Mouse (Mus musculus) thymus, postnatal 25 days (tissue): ENCODE data around the gene Gsdma2.
"Not testable (repeated sequence)": the region's sequence is repeated elsewhere in the genome, so short reads cannot be mapped to it uniquely, and the experiment has no call there.

Experiments
- DNase-seq: peaks from one replicate; pipeline ENCODE4 v3.0.0; 2022

Gene Gsdma2

DNA sequence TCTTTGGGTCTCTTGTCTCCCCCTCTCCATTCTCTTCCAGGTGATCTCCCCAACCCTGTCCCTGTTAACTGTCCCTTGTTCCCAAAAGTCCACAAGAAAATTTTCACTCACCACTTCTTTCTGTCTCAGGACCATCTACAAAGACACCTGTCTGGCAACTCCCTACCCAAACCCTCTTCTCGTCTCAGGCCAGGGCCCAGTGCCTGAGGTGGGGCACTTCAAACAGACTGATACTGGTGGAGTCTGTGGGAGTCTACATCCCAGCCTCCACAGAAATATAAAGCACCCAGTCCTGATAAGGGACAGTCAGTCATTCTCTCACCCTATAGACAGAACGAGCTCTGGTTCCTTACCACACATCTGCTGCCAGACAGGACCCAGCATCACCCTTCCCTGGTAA lies at the start of gene Gsdma2:
Gene Gsdma2 (plus strand): TSS at position 301 of the 400 bp plus-strand sequence.
- DNase-seq: no peak

DNA sequence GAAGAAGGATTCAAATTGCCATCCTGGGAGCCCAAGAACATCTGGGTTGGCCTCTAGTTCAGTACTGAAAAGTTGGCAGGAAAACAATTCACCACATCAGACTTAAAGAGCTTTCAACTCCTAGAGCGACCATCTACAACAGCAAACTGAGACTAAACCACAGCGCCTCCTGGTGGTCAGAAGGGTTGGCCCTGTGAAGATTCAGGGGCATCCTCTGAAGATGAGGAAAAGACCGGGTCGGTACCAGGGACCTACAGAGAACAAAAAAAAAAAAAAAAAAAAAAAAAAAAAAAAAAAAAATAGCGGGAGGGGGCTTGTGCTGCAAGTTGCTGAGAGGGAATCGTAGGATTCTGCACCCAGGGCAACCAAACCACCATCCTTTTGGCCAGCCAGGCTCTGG lies 49.2 kb upstream of the Gsdma2 start:
- peak; percentile 81 for DNase-seq

DNA sequence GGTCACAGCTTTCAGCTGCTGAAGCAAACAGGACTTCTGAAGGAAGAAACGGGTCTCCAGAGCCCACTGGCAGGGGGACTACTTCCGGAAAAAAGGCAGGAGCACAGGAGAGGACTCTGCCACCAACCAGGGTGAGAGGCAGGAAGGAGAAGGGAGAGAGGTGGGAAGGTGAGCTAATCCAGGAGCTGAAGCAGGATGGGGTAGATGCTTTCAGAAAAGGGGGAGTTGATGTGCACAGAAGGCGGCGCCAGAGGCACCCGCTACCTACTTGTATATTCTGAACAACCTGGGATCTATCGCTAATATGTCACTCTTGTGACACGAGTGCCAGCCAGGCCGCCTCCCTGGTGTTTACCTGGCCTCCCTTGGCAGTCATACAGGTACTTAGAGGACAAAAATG lies 48.6 kb upstream of the Gsdma2 start, which contains the start of gene Lrrc3c:
Gene Lrrc3c (plus strand): TSS at position 301 of the 400 bp plus-strand sequence.
- no peak for DNase-seq

- no peak for DNase-seq
Measured at GRCm38 (mm10) chr11:98598851-98599290, 47.7 kb upstream of the Gsdma2 start.

DNA sequence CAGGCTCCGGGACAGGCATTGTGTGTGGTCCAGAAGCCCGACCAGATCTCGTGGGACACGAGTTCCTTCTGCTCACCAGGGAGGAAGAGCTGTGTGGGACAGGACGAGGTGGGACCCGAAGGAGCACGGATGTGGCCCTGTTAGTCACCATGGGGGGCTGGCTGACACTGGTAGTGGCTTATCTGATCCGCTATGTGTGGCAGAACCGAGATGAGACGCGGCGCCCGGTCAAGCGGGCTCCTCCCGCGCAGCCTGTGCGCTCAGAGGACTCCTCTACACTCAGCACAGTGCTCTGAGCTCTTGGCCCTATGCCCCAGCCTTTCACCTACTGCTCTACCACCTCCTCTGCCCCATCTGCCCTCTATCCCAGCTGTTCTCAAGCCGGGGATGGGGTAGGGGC lies 47.3 kb upstream of the Gsdma2 start:
- DNase-seq: no peak

DNA sequence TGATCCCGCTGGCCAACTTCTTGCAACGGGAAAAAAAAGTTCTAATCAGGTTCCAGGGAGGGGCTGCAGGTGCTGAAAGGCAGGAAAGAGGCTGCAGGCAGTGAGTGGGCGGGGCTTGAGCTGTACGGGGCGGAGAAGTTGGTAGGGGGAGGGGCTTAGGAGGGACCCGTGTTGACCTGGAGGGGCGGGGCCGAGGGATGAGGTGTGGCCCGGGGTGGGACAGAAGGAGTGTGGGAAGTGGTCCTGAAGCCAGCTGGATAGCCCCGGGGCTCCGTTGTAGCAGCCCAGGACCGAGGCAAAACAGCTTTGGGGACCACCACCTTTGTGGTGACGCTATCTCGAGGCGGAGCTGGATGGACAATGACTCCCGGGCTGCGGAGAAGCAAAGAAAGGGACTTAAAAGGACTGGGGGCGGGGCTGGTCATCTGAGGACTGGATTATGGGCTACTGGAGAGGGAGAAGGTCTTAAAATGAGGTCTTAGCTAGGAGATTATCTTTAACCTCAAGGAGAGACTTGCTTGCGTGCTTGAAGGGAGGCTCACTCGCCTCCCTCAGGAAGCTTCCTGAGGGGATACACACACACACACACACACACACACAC lies 44.4 kb upstream of the Gsdma2 start:
- DNase-seq: peak; percentile 42

DNA sequence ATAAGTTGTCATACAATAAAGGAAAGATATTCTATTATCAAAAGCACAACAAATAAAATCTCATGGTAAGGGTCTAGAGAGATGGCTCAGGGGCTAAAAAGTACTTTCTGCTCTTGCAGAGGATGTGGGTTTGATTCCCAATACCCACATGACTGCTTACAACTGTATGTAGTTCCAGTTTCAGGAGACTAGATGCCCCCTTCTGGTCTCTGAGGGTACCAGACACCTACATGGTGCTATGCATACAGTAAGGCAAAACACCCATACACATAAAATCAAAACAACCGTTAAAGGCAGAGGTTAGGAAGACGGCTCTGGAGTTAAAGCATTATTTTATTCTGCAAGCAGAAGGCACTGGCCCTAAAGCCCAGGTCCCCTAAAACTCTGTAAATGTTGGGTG lies 42.6 kb upstream of the Gsdma2 start:
- no peak for DNase-seq

DNA sequence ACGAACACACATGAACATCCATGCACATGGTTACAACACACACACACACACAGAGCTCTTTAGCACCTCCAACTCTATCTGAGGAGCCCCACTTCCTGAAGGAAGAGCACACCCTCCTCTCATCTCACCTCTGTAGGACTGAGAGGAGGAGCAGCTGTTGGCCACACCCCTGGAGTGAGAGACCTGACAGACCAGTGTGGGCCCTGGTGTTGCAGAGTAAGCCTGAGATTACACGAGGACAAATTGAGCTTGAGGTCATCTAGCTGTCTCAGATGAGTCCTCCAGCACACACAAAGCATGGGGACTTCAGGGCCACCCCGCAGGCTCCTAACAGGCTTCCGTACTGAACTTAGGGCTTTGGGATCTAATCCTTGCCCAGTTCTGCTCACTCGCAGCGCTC lies 41.6 kb upstream of the Gsdma2 start:
- DNase-seq: not testable (repeated sequence)

DNA sequence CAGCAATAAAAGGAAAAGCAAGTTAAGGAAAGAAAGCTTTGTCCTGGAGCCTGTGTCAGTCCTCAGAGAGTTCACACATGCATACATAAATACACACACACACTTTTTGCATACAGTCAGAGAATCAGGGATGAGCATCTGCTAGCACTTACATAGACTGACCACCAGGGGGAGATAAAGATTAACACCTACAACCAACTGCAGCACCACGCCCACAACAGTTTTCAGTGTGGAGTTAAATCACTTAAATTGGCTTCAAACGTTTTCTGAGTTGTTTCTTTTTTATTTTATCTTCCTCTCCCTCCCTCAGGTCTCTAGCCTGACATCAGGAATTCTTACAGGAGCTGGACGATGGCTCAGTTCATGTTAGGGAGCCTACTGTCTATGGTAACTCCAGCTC lies 39.8 kb upstream of the Gsdma2 start:
- no peak for DNase-seq

GRCm38 (mm10) chr11:98620791-98621190 lies 25.8 kb upstream of the Gsdma2 start:
- no peak for DNase-seq

DNA sequence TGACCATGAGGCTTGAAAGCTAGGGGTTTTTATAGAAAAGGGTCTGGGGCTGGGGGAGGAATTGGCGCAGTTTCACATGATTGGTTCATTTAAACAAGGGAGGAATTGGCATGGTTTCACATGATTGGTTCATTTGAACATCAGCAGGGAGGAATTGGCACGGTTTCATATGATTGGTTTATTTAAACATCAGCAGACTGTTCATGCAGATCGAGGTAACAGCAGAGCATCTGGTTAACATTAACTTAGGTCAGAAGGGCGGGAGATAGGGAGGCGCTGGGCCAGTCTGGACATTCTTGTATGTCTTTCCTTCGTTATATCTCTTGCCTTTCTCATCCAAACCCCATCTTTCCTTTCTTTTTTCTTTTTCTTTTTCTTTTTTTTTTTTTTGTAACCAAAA lies 22.6 kb upstream of the Gsdma2 start:
- DNase-seq: not testable (repeated sequence)

- not testable (repeated sequence) for DNase-seq
Measured at GRCm38 (mm10) chr11:98624381-98624780, 22.2 kb upstream of the Gsdma2 start.

DNA sequence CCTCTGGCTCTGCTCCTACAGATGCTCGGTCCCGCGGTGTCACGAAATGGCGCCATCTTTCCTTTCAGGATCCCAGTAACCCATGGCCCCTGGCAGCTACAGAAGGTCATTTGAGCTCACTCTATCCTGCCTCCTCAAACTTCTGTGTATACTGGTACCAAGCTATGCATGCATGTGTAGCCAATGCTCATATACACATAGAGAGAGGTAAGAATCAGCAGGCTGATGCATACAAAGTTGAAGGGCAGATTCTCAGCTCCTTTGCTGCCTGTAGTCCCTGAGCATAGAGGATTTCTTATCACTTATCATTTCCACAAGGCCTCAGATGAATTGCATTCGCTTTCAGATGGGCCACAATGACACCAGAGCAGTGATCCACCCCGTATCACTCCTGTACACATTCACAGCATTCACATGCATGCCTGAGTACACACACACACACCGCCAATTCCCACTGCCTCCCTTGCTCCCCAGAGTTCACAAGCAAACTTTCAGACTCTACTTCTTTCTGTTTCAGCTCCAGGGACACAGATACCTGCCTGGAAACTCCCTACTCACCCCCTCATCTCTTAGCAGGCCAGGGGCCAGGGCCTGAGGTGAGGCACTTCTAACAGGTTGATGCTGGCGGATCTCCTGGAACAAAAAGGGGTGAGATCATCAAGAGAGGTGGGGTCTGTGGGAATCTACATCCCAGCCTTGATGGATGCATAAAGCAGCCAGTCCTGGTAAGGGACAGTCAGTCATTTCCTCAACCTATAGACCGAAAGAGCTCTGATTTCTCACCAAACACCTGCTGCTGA lies 20.7 kb upstream of the Gsdma2 start, which contains the start of the genes Gm12355 and Gsdma3:
Gene Gm12355 (minus strand): TSS at position 51 of the 800 bp plus-strand sequence.
Gene Gsdma3 (plus strand): TSS at position 750 of the 800 bp plus-strand sequence.
- DNase-seq: no peak

GRCm38 (mm10) chr11:98628706-98629105 lies 17.9 kb upstream of the Gsdma2 start:
- no peak for DNase-seq

- DNase-seq: no peak
Measured at GRCm38 (mm10) chr11:98630646-98631045, 15.9 kb upstream of the Gsdma2 start.

DNA sequence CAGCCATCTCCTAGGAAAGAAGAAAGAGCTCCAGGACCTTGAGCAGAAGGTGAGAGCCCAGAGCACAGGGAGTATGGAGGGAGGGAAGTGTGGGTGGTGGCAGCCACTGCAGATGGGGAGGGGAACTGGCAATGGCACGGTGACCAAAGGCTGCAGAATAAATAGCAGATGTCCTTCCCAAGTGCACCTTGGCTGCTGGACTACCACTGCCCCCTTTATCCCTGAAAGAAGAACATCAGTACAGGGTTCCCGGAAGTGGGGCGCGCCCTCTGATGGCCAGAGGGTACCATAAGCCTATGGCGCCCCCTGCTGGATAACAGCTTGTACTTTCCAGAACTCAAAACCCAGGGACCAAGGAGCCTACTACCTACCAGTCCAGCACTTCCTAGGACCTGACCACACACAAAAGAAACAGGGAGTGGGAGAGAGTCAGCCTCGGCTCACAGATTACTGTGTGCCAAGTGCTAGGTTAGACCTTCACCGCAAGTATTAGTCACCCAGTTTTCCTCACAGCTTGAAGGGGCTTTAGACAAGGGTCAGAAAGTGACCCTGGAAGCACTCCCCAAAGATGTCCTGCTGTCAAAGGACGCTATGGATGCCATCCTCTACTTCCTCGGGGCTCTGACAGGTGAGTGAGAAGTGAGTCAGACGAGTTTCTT lies 11.1 kb upstream of the Gsdma2 start:
- DNase-seq: peak; percentile 51

DNA sequence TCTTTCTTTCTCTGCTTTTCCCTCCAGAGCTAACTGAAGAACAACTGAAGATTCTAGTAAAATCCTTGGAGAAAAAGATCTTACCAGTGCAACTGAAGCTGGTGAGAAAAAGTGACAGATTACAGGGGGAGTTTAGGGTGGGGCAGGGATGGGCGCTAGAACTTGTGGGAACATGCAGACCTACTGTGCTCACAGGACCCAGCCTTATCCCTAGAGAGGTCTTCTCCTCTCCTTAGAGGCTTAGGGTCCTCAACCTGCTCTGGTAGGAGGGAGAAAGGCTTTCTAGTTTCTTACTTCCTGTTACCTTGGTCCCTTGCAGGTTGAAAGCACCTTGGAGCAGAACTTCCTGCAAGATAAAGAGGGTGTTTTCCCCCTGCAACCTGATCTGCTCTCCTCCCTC lies 9.1 kb upstream of the Gsdma2 start:
- DNase-seq: no peak

DNA sequence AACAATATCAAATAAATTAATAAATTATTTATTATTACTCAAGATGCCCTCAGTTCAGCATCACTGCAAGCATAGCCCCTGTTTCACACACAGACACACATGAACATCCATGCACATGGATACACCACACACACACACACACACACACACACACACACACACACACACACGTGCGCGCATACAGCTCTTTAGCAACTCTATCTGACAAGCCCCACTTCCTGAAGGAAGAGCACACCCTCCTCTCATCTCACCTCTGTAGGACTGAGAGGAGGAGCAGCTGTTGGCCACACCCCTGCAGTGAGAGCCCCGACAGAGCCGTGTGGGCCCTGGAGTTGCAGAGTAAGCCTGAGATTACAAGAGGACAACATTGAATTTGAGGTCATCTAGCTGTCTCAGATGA lies 6.5 kb upstream of the Gsdma2 start:
- DNase-seq: no peak

- DNase-seq: no peak
Measured at GRCm38 (mm10) chr11:98644757-98645156, 1.8 kb upstream of the Gsdma2 start.

DNA sequence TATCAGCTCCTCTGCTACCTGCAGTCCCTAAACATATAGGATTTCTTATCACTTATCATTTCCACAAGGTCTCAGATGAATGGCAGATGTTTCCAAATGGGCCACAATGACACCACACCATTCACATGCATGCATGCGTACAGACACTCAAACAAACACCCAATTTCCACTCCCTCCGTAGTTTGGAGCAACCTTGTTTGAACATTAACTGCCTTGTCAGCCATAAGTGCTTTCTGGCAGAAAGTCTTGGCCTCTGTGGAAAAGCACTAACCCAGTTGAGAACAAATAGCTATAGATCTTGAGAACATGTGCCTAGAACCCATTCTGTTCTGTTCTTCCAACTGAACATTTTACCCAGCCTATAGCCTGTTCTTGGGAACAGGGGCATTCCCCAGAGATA lies 613 bp upstream of the Gsdma2 start:
- DNase-seq: no peak

DNA sequence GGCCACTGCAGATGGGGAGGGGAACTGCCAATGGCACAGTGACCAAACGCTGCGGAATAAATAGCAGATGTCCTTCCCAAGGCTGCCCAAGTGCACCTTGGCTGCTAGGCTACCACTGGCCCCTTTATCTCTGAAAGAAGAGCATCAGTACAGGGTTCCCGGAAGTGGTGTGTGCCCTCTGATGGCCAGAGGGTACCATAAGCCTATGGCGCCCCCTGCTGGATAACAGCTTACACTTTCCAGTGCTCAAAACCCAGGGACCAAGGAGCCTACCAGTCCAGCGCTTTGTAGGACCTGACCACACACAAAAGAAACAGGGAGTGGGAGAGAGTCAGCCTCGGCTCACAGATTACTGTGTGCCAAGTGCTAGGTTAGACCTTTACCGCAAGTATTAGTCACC lies 8.5 kb downstream of the Gsdma2 start:
- peak; percentile 64 for DNase-seq

DNA sequence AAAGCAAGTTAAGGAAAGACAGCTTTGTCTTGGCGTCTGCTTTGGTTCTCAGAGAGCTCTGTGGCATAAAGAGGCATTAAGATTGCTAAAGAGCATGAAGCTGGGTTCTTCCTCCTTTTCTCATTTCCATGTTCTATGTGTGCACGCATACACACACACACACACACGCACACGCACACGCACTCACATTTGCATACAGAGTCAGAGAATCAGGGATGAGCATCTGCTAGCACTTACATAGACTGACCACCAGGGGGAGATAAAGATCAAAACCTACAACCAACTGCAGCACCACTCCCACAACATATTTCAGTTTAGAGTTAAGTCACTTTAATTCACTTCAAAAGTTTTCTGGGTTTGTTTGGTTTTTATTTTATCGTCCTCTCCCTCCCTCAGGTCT lies 14.0 kb downstream of the Gsdma2 start:
- peak; percentile 31 for DNase-seq

- DNase-seq: no peak
Measured at GRCm38 (mm10) chr11:98664091-98664490, 17.5 kb downstream of the Gsdma2 start, which contains the start of gene Gsdma. Gene Gsdma, plus strand, starts transcription at chr11:98664351.

DNA sequence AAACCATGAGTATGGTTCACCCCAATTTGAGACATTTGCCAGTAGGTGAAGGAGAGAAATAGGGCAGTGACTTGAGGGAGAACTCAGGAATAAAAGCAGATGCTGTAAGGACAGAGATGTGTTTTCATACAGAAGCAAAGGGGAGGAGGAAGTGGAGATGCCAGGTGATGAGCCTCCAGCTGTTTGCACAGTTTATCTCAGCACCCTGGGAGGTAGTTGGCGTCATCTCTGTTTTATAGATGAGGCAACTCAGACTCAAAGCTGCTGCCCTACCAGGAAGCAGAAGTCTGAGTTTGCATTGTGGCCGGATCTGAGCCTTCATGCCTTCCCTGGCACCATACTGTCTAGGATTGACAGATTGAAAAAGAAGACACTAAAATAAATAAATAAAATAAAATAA lies 22.4 kb downstream of the Gsdma2 start:
- no peak for DNase-seq
